Mouse (Mus musculus): Measurements from ENCODE around the gene Arfrp1. TPM values are rescaled to one million over a fixed set of nuclear protein-coding genes. Genes with fewer than 3 reads are reported as not detected.

Gene Arfrp1
- polyA plus RNA-seq, 1 experiment from 2014 or later: 96.4 TPM

- WGBS: 98% methylated on average over 5 of the region's 5 CpGs
- ATAC-seq (replicated peaks): no peak
- Histone ChIP-seq H3K9ac (no peak overlapping the region), H3K27me3 (replicated peaks) (no peaks in the 10 kb centered on the region), H3K4me1 (peaks cover 42% of the 10 kb centered on the region), H3K4me2 (no peak overlapping the region), H3K9me3 (no peaks in the 10 kb centered on the region), H3K36me3 (replicated peaks) (no peaks in the 10 kb centered on the region; the same call in 1 of the 2 replicates), H3K4me3 (no peak overlapping the region), H3K27ac (no peak overlapping the region)
These were observed 4.8 kb upstream of the Arfrp1 start for GRCm38 (mm10) chr2:181370001-181370400.

DNA sequence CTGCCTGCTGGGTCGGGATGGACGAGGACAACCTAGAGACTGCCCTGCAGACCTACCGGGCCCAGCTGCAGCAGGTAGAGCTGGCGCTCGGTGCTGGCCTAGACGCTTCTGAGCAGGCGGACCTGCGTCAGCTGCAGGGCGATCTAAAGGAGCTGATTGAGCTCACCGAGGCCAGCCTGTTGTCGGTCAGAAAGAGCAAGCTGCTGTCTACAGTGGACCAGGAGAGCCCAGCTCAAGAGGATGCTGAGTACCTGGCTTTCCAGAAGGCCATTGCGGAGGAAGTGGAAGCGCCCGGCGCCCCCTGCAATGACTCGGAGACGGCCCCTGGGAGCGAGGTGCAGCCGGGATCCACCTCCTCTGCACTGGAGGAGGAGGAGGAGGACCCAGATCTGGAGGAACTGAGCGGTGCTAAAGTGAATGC is 461 bp upstream of the Arfrp1 start:
- H3K4me3 ChIP-seq: peak overlapping the region; percentile 56
- WGBS: under 1% methylated on average over 20 of the region's 20 CpGs
- peak overlapping the region; percentile 88 for H3K4me2 ChIP-seq
- H3K36me3 ChIP-seq (replicated peaks): peaks cover 20% of the 10 kb centered on the region
- H3K27ac ChIP-seq: peak overlapping the region; percentile 91
- peak overlapping the region; percentile 84 for H3K9ac ChIP-seq
- ATAC-seq (replicated peaks): peak; percentile 52
- H3K9me3 ChIP-seq: no peaks in the 10 kb centered on the region
- no peaks in the 10 kb centered on the region for H3K27me3 ChIP-seq (replicated peaks)
- H3K4me1 ChIP-seq: peaks cover 54% of the 10 kb centered on the region

DNA sequence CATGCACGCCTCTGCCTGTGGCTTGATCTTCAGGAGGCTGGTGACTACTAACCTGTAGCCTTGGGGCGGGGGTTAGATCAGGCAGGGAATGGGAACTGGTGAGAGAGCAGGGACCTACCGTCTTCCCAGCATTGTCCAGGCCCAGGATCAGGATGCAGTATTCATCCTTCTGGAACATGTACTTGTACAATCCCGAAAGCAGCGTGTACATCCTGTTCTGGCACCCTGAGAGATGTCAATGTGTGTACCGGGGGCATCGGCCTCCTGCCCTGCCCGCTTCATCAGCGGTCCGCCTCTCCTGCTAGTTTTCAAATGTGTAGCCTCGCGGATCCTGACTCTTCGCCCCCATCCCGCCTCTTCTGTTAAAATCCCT is 731 bp downstream of the Arfrp1 start:
- Histone ChIP-seq H3K9ac (peak overlapping the region; percentile 84), H3K4me2 (peak overlapping the region; percentile 88), H3K27ac (peak overlapping the region; percentile 91), H3K36me3 (replicated peaks) (peaks cover 31% of the 10 kb centered on the region), H3K4me3 (peak overlapping the region; percentile 56), H3K27me3 (replicated peaks) (no peaks in the 10 kb centered on the region), H3K9me3 (no peaks in the 10 kb centered on the region), H3K4me1 (peaks cover 48% of the 10 kb centered on the region)
- ATAC-seq (replicated peaks): peak; percentile 32; the same call in 1 of the 2 replicates
- WGBS: 11% methylated on average over 14 of the region's 14 CpGs

DNA sequence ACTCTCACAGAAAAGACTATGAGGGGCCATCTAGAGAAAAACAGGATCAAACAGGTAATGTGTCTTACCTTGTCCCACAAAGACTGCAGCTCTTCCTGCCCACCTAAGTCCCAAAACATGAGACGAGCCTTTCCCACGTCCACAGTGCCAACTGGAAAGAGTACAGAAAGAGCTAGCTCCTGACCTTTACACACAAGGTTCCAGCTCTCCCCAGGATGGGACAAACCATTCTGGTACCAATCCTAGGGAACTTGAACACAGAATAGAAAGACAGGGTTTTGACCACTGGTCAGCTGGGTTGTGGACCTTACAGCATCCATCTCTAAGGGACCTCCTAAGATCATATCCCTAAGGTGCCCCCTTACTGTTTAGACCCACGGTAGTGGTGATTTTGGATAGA is 1.3 kb downstream of the Arfrp1 start:
- peak overlapping the region; percentile 88 for H3K4me2 ChIP-seq

DNA sequence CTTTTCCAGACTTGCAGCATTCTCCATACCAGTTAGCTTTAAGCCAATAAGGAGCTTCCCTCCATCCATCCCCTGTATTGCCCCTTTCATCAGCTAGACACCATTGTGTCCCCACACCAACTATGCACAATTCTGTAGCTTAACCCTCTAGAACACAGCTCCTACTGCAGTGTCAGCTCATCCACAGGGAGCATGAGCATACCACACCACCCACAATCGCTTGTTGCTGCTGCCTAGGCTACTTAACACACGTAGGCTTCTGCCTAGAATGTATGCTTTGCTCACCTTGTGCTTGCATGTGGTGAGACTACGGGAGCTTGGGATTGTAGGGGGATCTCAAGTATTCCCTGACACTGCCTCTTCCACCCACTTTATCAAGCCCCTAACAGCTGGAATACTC is 8.4 kb downstream of the Arfrp1 start:
- Histone ChIP-seq H3K9ac (no peak overlapping the region), H3K9me3 (no peaks in the 10 kb centered on the region), H3K27ac (no peak overlapping the region), H3K36me3 (replicated peaks) (peaks cover 54% of the 10 kb centered on the region), H3K4me3 (no peak overlapping the region), H3K27me3 (replicated peaks) (no peaks in the 10 kb centered on the region), H3K4me2 (no peak overlapping the region), H3K4me1 (no peaks in the 10 kb centered on the region)
- ATAC-seq (replicated peaks): no peak
- WGBS: 84% methylated on average over 3 of the region's 3 CpGs

More for the DNA sequence above, 1.3 kb downstream of the Arfrp1 start:
- WGBS: 83% methylated on average over 3 of the region's 3 CpGs
- Histone ChIP-seq H3K4me3 (peak overlapping the region; percentile 56), H3K9ac (peak overlapping the region; percentile 84), H3K4me1 (peaks cover 43% of the 10 kb centered on the region), H3K27me3 (replicated peaks) (no peaks in the 10 kb centered on the region), H3K36me3 (replicated peaks) (peaks cover 36% of the 10 kb centered on the region), H3K9me3 (no peaks in the 10 kb centered on the region), H3K27ac (0 out of 2 replicates have a peak overlapping the region, but pooled peaks have one; percentile 91)
- ATAC-seq (replicated peaks): no peak

DNA sequence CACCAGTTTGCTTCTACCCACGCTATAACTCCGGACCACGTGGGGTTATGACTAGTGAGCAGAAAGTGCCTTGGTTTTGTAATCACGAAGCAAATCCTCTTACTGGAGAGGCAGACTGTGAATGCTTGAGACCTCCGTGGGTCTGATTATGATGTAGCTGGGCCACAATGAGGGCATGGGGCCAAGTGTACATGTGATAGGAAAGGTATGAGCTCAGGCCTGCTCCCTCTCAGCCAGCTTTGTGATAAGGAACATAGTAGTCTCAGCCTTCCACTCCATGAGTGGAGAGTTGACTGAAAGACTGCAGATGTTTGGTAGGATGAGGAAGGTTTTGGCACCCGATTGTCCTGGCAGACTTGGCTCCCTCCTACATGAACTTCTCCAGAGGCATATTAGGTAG is 22.4 kb downstream of the Arfrp1 start:
- Histone ChIP-seq H3K27me3 (replicated peaks) (no peaks in the 10 kb centered on the region), H3K4me2 (no peak overlapping the region), H3K27ac (no peak overlapping the region), H3K4me1 (no peaks in the 10 kb centered on the region), H3K9ac (no peak overlapping the region), H3K36me3 (replicated peaks) (peaks cover 17% of the 10 kb centered on the region), H3K4me3 (no peak overlapping the region), H3K9me3 (no peaks in the 10 kb centered on the region)
- no peak for ATAC-seq (replicated peaks)
- 96% methylated on average over 6 of the region's 6 CpGs for WGBS

GRCm38 (mm10) chr2:181340426-181340825 is 24.8 kb downstream of the Arfrp1 start:
- peaks cover 26% of the 10 kb centered on the region for H3K36me3 ChIP-seq (replicated peaks)
- 84% methylated on average over 4 of the region's 4 CpGs for WGBS
- no peaks in the 10 kb centered on the region for H3K9me3 ChIP-seq
- no peak overlapping the region for H3K4me3 ChIP-seq
- no peaks in the 10 kb centered on the region for H3K27me3 ChIP-seq (replicated peaks)
- H3K9ac ChIP-seq: no peak overlapping the region
- no peak overlapping the region for H3K27ac ChIP-seq
- no peak for ATAC-seq (replicated peaks)
- H3K4me1 ChIP-seq: no peaks in the 10 kb centered on the region
- H3K4me2 ChIP-seq: no peak overlapping the region

DNA sequence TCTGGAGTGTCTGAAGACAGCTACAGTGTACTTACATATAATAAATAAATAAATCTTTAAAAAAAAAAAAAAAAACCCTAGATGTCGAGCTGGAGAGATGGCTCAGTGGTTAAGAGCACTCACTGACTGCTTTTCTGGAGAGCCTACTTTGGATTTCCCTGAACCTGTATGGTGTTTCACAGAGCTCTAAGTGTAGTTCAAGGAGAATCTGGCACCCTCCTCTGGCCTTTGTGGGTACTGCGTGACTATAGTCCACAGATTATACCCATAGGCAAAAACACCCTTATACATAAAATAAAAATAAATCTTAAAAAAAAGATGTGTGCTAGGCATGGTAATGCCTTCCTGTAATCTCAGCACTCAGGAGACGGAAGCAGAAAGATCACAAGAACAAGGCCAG is 31.2 kb downstream of the Arfrp1 start:
- Histone ChIP-seq H3K4me2 (no peak overlapping the region), H3K27me3 (replicated peaks) (no peaks in the 10 kb centered on the region), H3K4me3 (no peak overlapping the region), H3K9ac (no peak overlapping the region), H3K36me3 (replicated peaks) (peaks cover 23% of the 10 kb centered on the region), H3K9me3 (no peaks in the 10 kb centered on the region), H3K27ac (no peak overlapping the region), H3K4me1 (no peaks in the 10 kb centered on the region)
- 57% methylated on average over 3 of the region's 3 CpGs for WGBS
- no peak for ATAC-seq (replicated peaks)

GRCm38 (mm10) chr2:181332542-181332941 is 32.7 kb downstream of the Arfrp1 start:
- Histone ChIP-seq H3K27me3 (replicated peaks) (no peaks in the 10 kb centered on the region), H3K27ac (no peak overlapping the region), H3K4me2 (no peak overlapping the region), H3K4me3 (no peak overlapping the region), H3K9me3 (no peaks in the 10 kb centered on the region), H3K36me3 (replicated peaks) (peaks cover 29% of the 10 kb centered on the region), H3K9ac (no peak overlapping the region), H3K4me1 (no peaks in the 10 kb centered on the region)
- no peak for ATAC-seq (replicated peaks)

GRCm38 (mm10) chr2:181326098-181326497 is 39.1 kb downstream of the Arfrp1 start:
- Histone ChIP-seq H3K9me3 (no peaks in the 10 kb centered on the region), H3K4me1 (no peaks in the 10 kb centered on the region), H3K36me3 (replicated peaks) (peaks cover 37% of the 10 kb centered on the region), H3K4me3 (no peak overlapping the region), H3K9ac (no peak overlapping the region), H3K27me3 (replicated peaks) (no peaks in the 10 kb centered on the region), H3K27ac (no peak overlapping the region), H3K4me2 (no peak overlapping the region)
- WGBS: 94% methylated on average over 2 of the region's 2 CpGs
- ATAC-seq (replicated peaks): no peak

DNA sequence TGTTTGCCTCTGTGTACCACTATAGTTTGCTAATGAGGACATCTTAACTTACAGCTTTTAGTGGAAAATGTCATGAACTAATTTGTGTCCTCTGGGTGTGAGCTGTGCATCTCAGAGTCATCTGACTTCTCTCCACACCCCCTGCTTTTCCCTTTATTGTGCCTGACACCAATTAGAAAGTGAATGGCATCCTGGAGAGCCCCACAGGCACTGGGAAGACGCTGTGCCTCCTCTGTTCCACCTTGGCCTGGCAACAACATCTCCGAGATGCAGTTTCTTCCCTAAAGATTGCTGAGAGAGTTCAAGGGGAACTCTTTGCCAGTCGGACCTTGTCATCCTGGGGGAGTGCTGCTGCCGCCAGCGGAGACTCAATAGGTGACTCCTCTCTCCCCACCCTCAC is 43.1 kb downstream of the Arfrp1 start:
- Histone ChIP-seq H3K9me3 (no peaks in the 10 kb centered on the region), H3K9ac (no peak overlapping the region), H3K4me3 (no peak overlapping the region), H3K36me3 (replicated peaks) (peaks cover 24% of the 10 kb centered on the region; the same call in 1 of the 2 replicates), H3K4me1 (peaks cover 16% of the 10 kb centered on the region), H3K27me3 (replicated peaks) (no peaks in the 10 kb centered on the region), H3K4me2 (no peak overlapping the region), H3K27ac (no peak overlapping the region)
- WGBS: 69% methylated on average over 5 of the region's 5 CpGs
- no peak for ATAC-seq (replicated peaks)

DNA sequence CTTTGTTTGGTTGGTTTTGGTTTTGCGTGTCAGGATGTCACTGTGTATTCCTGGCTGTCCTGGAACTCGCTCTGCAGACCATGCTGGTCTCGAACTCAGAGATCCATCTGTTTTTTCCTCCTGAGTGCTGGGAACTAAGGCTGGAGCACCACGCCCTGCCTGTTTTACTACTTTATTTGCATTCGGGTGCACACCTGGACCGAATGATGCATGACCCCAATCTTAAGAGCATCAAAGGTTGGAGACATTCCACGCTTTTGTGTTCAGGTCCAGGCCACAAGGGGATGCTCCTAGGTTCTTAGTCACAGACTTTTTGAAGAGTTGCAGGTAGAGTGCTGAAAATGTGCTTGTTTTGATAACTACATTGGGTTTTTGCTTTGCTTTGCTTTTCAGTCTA is 45.1 kb downstream of the Arfrp1 start:
- no peaks in the 10 kb centered on the region for H3K27me3 ChIP-seq (replicated peaks)
- H3K9ac ChIP-seq: peak overlapping the region; percentile 49
- peaks cover 16% of the 10 kb centered on the region for H3K4me1 ChIP-seq
- H3K9me3 ChIP-seq: no peaks in the 10 kb centered on the region
- peak overlapping the region; percentile 74; the same call in 1 of the 2 replicates for H3K27ac ChIP-seq
- H3K4me3 ChIP-seq: peak overlapping the region; percentile 61
- WGBS: 16% methylated on average over 7 of the region's 7 CpGs
- peak overlapping the region; percentile 79 for H3K4me2 ChIP-seq
- 0 out of 2 replicates have a peak, but pooled peaks have one; percentile 32 for ATAC-seq (replicated peaks)
- peaks cover 13% of the 10 kb centered on the region; the same call in 1 of the 2 replicates for H3K36me3 ChIP-seq (replicated peaks)

- H3K9ac ChIP-seq: peak within 1 kb of the TSS; percentile 49
- H3K4me2 ChIP-seq: peak within 1 kb of the TSS; percentile 79
- peaks cover 9% of the 10 kb centered on the region; the same call in 1 of the 2 replicates for H3K36me3 ChIP-seq (replicated peaks)
- H3K4me1 ChIP-seq: peaks cover 22% of the 10 kb centered on the region
- 5% methylated on average over 40 of the region's 40 CpGs for WGBS
- peak within 1 kb of the TSS; percentile 61 for H3K4me3 ChIP-seq
- no peaks in the 10 kb centered on the region for H3K27me3 ChIP-seq (replicated peaks)
- ATAC-seq (replicated peaks): peak; percentile 91
- peak within 1 kb of the TSS; percentile 74 for H3K27ac ChIP-seq
- no peaks in the 10 kb centered on the region for H3K9me3 ChIP-seq
These were observed 45.7 kb downstream of the Arfrp1 start, which contains the start of gene Rtel1 for GRCm38 (mm10) chr2:181319248-181320102. Gene Rtel1 (plus strand): TSS chr2:181319739.

Measured in midbrain, embryonic 15.5 days (tissue).